Mouse (Mus musculus): ENCODE measurements at regions not wholly inside any gene's neighbourhood (a gene's known extent, or its start where the extent isn't known, plus 50 kb on each side); places are given as distances from the start of the nearest gene placed in this dataset.

GRCm38 (mm10) chr5:4651167-4651955 lies 106.5 kb downstream of the Fzd1 start:
- H3K36me3 ChIP-seq: no peaks in the 10 kb centered on the region
- H3K4me1 ChIP-seq: peaks cover 13% of the 10 kb centered on the region
- no peak overlapping the region for H3K9ac ChIP-seq
- H3K4me3 ChIP-seq: no peak overlapping the region
- 55% methylated on average over 6 of the region's 6 CpGs for WGBS
- H3K9me3 ChIP-seq: no peaks in the 10 kb centered on the region
- H3K27me3 ChIP-seq (replicated peaks): peaks cover 3% of the 10 kb centered on the region; the same call in 1 of the 2 replicates
- H3K27ac ChIP-seq: no peak overlapping the region
- ATAC-seq (ENCODE audit: low FRiP score, low read depth): peak; percentile 91
- H3K4me2 ChIP-seq (replicated peaks): no peak overlapping the region

GRCm38 (mm10) chr5:4650709-4651108 lies 107.1 kb downstream of the Fzd1 start:
- peak; percentile 59; the same call in 1 of the 2 replicates for ATAC-seq (ENCODE audit: low FRiP score, low read depth)
- WGBS: 56% methylated on average over 3 of the region's 3 CpGs
- H3K4me1 ChIP-seq: peaks cover 13% of the 10 kb centered on the region
- no peak overlapping the region for H3K9ac ChIP-seq
- H3K27me3 ChIP-seq (replicated peaks): peaks cover 3% of the 10 kb centered on the region; the same call in 1 of the 2 replicates
- H3K9me3 ChIP-seq: no peaks in the 10 kb centered on the region
- H3K27ac ChIP-seq: no peak overlapping the region
- H3K36me3 ChIP-seq: no peaks in the 10 kb centered on the region
- no peak overlapping the region for H3K4me2 ChIP-seq (replicated peaks)
- no peak overlapping the region for H3K4me3 ChIP-seq

- H3K4me1 ChIP-seq: peaks cover 13% of the 10 kb centered on the region
- H3K9ac ChIP-seq: no peak overlapping the region
- 65% methylated on average over 6 of the region's 6 CpGs for WGBS
- H3K4me2 ChIP-seq (replicated peaks): no peak overlapping the region
- H3K27me3 ChIP-seq (replicated peaks): peaks cover 3% of the 10 kb centered on the region; the same call in 1 of the 2 replicates
- H3K27ac ChIP-seq: no peak overlapping the region
- no peak overlapping the region for H3K4me3 ChIP-seq
- H3K36me3 ChIP-seq: no peaks in the 10 kb centered on the region
- no peaks in the 10 kb centered on the region for H3K9me3 ChIP-seq
- ATAC-seq (ENCODE audit: low FRiP score, low read depth): 0 out of 2 replicates have a peak, but pooled peaks have one; percentile 15
These were observed 107.8 kb downstream of the Fzd1 start for GRCm38 (mm10) chr5:4649858-4650556.

- H3K4me3 ChIP-seq: no peak overlapping the region
- H3K9me3 ChIP-seq: no peaks in the 10 kb centered on the region
- no peaks in the 10 kb centered on the region for H3K36me3 ChIP-seq
- no peak overlapping the region for H3K9ac ChIP-seq
- H3K27ac ChIP-seq: no peak overlapping the region
- no peak for ATAC-seq (ENCODE audit: low FRiP score, low read depth)
- H3K27me3 ChIP-seq (replicated peaks): no peaks in the 10 kb centered on the region
- no peak overlapping the region for H3K4me2 ChIP-seq (replicated peaks)
- H3K4me1 ChIP-seq: no peaks in the 10 kb centered on the region
These were observed 116.8 kb downstream of the Fzd1 start for GRCm38 (mm10) chr5:4641041-4641440.

- H3K4me3 ChIP-seq: no peak overlapping the region
- WGBS: 79% methylated on average over 3 of the region's 3 CpGs
- H3K27ac ChIP-seq: no peak overlapping the region
- no peak overlapping the region for H3K9ac ChIP-seq
- H3K27me3 ChIP-seq (replicated peaks): no peaks in the 10 kb centered on the region
- no peaks in the 10 kb centered on the region for H3K9me3 ChIP-seq
- no peaks in the 10 kb centered on the region for H3K4me1 ChIP-seq
- no peak overlapping the region for H3K4me2 ChIP-seq (replicated peaks)
- H3K36me3 ChIP-seq: no peaks in the 10 kb centered on the region
- ATAC-seq (ENCODE audit: low FRiP score, low read depth): no peak
These were observed 124.1 kb downstream of the Fzd1 start for GRCm38 (mm10) chr5:4633763-4634162.

GRCm38 (mm10) chr5:4625206-4625605 lies 132.6 kb downstream of the Fzd1 start:
- H3K9ac ChIP-seq: no peak overlapping the region
- no peaks in the 10 kb centered on the region for H3K27me3 ChIP-seq (replicated peaks)
- WGBS: 87% methylated on average over 6 of the region's 6 CpGs
- H3K4me1 ChIP-seq: no peaks in the 10 kb centered on the region
- no peak overlapping the region for H3K4me3 ChIP-seq
- H3K36me3 ChIP-seq: no peaks in the 10 kb centered on the region
- no peak for ATAC-seq (ENCODE audit: low FRiP score, low read depth)
- H3K9me3 ChIP-seq: no peaks in the 10 kb centered on the region
- no peak overlapping the region for H3K4me2 ChIP-seq (replicated peaks)
- H3K27ac ChIP-seq: no peak overlapping the region

GRCm38 (mm10) chr5:4623625-4624024 lies 134.2 kb downstream of the Fzd1 start:
- ATAC-seq (ENCODE audit: low FRiP score, low read depth): no peak

GRCm38 (mm10) chr5:4620513-4621210 lies 137.2 kb downstream of the Fzd1 start:
- Histone ChIP-seq H3K27me3 (replicated peaks) (no peaks in the 10 kb centered on the region), H3K4me1 (no peaks in the 10 kb centered on the region), H3K9ac (no peak overlapping the region), H3K4me2 (replicated peaks) (no peak overlapping the region), H3K27ac (no peak overlapping the region), H3K36me3 (no peaks in the 10 kb centered on the region), H3K4me3 (no peak overlapping the region), H3K9me3 (no peaks in the 10 kb centered on the region)
- no peak for ATAC-seq (ENCODE audit: low FRiP score, low read depth)
- WGBS: 87% methylated on average over 4 of the region's 4 CpGs

More at GRCm38 (mm10) chr5:4623625-4624024, 134.2 kb downstream of the Fzd1 start:
- H3K27ac ChIP-seq: no peak overlapping the region
- no peaks in the 10 kb centered on the region for H3K9me3 ChIP-seq
- no peaks in the 10 kb centered on the region for H3K36me3 ChIP-seq
- no peak overlapping the region for H3K9ac ChIP-seq
- no peak overlapping the region for H3K4me2 ChIP-seq (replicated peaks)
- H3K27me3 ChIP-seq (replicated peaks): no peaks in the 10 kb centered on the region
- 65% methylated on average over 4 of the region's 4 CpGs for WGBS
- H3K4me3 ChIP-seq: no peak overlapping the region
- no peaks in the 10 kb centered on the region for H3K4me1 ChIP-seq

- WGBS: 80% methylated on average over 2 of the region's 2 CpGs
- H3K27me3 ChIP-seq (replicated peaks): no peaks in the 10 kb centered on the region
- no peak for ATAC-seq (ENCODE audit: low FRiP score, low read depth)
These were observed 142.6 kb downstream of the Fzd1 start for GRCm38 (mm10) chr5:4615233-4615632.

GRCm38 (mm10) chr5:4597471-4597870 lies 160.4 kb downstream of the Fzd1 start:
- 84% methylated on average over 3 of the region's 3 CpGs for WGBS

More at GRCm38 (mm10) chr5:4615233-4615632, 142.6 kb downstream of the Fzd1 start:
- Histone ChIP-seq H3K27ac (no peak overlapping the region), H3K4me2 (replicated peaks) (no peak overlapping the region), H3K9me3 (no peaks in the 10 kb centered on the region), H3K36me3 (no peaks in the 10 kb centered on the region), H3K4me3 (no peak overlapping the region), H3K9ac (no peak overlapping the region), H3K4me1 (no peaks in the 10 kb centered on the region)

GRCm38 (mm10) chr5:4595010-4595409 lies 162.8 kb downstream of the Fzd1 start:
- no peaks in the 10 kb centered on the region for H3K36me3 ChIP-seq
- no peaks in the 10 kb centered on the region for H3K9me3 ChIP-seq
- 84% methylated on average over 2 of the region's 2 CpGs for WGBS
- no peak overlapping the region for H3K4me2 ChIP-seq (replicated peaks)
- H3K9ac ChIP-seq: no peak overlapping the region
- no peaks in the 10 kb centered on the region for H3K4me1 ChIP-seq
- H3K27ac ChIP-seq: no peak overlapping the region
- H3K27me3 ChIP-seq (replicated peaks): no peaks in the 10 kb centered on the region
- no peak for ATAC-seq (ENCODE audit: low FRiP score, low read depth)
- no peak overlapping the region for H3K4me3 ChIP-seq

More at GRCm38 (mm10) chr5:4597471-4597870, 160.4 kb downstream of the Fzd1 start:
- H3K36me3 ChIP-seq: no peaks in the 10 kb centered on the region
- H3K9me3 ChIP-seq: no peaks in the 10 kb centered on the region
- H3K9ac ChIP-seq: no peak overlapping the region
- H3K4me1 ChIP-seq: no peaks in the 10 kb centered on the region
- H3K4me3 ChIP-seq: no peak overlapping the region
- H3K27ac ChIP-seq: no peak overlapping the region
- H3K4me2 ChIP-seq (replicated peaks): no peak overlapping the region
- no peak for ATAC-seq (ENCODE audit: low FRiP score, low read depth)
- no peaks in the 10 kb centered on the region for H3K27me3 ChIP-seq (replicated peaks)

GRCm38 (mm10) chr5:4594562-4594961 lies 163.3 kb downstream of the Fzd1 start:
- Histone ChIP-seq H3K36me3 (no peaks in the 10 kb centered on the region), H3K27ac (no peak overlapping the region), H3K9me3 (no peaks in the 10 kb centered on the region), H3K9ac (no peak overlapping the region), H3K27me3 (replicated peaks) (no peaks in the 10 kb centered on the region), H3K4me1 (no peaks in the 10 kb centered on the region), H3K4me3 (no peak overlapping the region), H3K4me2 (replicated peaks) (no peak overlapping the region)
- no peak for ATAC-seq (ENCODE audit: low FRiP score, low read depth)
- 76% methylated on average over 2 of the region's 2 CpGs for whole genome bisulfite sequencing
